Mouse (Mus musculus): Measurements from ENCODE around the gene 2610318N02Rik. TPM values are rescaled to one million over a fixed set of nuclear protein-coding genes. Genes with fewer than 3 reads are reported as not detected.

Gene 2610318N02Rik
- polyA plus RNA-seq (2015; fragmentation: Nextera tagmentation; extraction: Ambion mirVana), result 1.2 and 1.7 TPM in 2 replicates

DNA sequence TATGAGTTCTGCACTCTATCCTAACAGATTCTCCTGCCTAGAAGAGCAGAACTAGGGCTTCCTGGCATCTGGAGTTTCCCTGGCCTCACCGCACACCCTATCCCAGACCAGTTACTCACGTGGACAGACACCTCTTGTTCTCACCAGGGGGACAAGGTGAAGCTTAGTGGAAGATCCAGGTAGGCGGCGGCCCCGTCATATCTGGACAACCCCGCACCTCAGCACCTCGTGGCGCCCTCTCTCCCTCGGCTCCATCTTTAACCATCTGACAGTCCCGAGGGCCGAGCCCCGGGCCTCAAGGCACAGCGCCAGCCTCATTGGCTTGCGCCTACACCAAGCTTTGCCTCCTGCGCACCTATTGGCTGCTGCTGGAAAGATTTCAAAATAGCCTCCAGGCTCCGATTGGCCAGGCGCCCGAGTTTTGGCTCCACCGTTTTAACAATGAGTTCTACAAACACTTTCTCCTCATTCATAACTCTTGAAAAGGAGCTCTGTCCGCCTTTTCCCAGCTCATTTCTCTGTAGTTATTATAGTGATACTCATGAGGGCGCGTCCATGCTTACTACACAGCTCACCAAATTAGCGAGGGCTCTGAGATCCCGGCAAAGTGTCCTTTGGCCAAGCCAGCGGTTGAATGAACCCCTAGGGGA lies at the start of gene 2610318N02Rik:
2610318N02Rik (minus strand) TSS at position 297 of the 650 bp plus-strand sequence.

DNA sequence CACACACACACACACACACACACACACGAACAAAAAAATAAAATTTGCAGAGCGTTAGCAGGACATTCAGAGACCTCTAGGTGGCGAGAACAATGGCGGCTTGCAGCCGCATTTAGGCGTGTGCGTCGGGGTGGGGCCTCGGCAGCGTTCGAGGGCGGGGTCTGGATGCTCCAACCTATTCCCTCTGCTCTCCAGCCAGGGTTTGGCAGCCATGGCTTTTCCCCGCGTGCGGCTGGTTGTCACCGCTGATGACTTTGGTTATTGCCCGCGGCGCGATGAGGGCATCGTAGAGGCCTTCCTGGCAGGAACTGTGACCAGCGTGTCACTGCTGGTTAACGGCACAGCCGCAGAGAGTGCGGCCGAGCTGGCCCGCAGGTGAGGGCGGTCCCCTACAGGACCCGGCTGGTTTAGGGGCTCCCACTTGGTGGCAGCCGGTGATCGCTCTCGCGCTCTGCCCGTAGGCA lies 21.8 kb upstream of the 2610318N02Rik start, which contains the start of gene Ccdc116:
Ccdc116 (minus strand) TSS at position 458 of the 464 bp plus-strand sequence.

DNA sequence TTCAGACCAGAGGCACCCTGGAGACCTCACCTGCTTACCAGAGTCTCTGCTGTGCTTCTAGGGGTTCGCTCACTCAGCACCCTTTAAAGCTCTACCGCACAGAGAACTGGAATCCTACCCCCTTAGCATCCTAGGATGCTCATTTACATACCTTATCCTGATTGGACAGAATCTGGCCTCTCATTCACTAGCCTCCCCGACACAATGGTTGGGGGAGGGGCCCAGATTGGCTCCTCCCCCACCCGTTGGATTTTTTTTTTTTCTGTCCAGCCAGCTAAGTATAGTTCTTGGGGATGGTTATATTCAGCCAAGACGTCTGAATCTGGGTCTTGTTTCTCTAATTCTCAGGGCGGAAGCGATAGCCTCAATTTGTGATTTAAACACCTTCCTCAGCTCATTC lies 19.4 kb upstream of the 2610318N02Rik start, which contains the start of gene Ydjc:
Ydjc (plus strand) TSS at position 283 of the 400 bp plus-strand sequence.

DNA sequence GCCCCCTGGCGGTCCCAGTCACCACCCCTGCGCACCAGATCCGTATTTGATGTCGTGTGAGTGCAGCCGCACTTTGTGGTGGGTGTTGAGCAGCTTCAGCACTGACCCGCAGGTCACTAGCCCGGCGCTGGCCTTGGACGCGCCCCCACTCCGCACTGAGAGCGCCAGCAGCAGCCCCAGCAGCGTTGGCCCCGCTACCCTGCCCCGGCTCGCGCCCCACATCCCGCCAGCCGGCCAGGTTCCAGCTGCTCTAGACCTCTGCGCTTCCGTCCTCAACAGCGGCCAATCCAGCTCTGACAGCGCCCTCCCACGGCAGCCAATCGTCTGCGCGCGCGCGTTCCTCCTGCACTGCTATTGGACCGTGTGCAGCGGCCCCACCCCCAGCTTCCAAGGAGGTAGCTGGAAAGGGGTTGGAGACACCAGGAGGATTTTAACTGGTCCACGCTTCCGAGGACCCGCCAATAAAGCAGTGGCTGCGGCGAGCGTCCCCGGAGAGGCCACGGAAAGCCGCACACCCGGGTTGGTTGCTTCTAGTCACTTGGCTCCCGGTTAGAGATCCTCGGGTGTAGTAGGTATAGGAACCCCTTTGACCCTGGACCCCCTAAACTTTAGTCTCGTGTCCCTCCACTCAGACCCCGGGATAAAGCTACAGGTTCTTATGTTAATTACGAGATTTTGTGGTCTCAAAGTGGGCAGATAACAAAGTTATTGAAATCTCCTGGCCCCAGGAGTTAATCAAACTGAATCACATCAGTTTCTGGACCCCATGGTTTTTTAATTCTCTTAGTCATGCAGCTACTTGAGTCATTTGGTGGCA lies 7.3 kb upstream of the 2610318N02Rik start, which contains the start of gene Sdf2l1:
Sdf2l1 (minus strand) TSS at position 295 of the 817 bp plus-strand sequence.

DNA sequence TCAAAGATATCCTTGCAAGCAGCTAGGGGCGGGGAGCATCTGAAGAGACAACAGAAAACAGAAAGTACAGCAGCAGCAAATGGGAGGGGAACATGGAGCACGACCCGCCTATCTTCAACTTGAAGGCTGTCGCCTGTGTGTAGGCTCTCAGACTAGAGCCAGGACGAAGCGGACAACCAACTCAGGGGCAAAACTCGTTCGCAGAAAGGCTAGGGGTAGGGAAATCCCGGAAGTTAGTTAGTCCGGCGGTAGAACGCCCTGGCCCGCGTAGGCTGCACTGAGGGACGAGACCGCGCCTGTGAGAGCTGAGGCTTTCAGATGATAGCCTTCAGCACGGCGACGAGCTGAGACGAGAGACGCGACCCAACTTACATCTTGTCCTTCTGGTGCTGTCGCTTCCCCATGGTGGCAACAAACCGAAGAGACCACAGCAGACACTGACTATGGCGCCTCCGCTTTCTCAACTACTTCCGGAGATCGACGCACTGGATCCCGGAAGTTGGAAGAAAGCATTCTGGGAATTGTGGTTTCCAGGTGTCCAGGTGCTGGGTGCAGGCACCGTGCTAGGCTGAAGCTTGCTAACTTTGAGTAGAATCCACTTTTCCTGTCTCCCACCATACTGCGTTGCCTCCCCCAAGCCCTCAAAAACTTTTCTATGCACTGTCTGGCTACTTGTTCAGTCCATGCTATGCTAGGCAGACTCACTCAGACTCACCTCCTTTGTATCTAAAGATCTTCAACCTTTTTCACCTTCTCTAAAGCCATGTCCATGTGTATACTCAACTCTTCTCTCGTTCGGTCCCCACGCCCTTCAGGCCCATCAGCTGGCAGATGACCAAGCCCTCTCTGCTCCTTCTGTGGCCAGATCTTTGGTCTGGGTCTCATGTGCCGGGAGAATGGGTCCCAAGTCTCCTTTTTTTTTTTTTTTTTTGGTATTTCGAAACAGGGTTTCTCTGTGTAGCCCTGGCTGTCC lies 13.9 kb downstream of the 2610318N02Rik start, which contains the start of gene Ppil2:
Ppil2 (minus strand) TSS at position 487 of the 973 bp plus-strand sequence.

DNA sequence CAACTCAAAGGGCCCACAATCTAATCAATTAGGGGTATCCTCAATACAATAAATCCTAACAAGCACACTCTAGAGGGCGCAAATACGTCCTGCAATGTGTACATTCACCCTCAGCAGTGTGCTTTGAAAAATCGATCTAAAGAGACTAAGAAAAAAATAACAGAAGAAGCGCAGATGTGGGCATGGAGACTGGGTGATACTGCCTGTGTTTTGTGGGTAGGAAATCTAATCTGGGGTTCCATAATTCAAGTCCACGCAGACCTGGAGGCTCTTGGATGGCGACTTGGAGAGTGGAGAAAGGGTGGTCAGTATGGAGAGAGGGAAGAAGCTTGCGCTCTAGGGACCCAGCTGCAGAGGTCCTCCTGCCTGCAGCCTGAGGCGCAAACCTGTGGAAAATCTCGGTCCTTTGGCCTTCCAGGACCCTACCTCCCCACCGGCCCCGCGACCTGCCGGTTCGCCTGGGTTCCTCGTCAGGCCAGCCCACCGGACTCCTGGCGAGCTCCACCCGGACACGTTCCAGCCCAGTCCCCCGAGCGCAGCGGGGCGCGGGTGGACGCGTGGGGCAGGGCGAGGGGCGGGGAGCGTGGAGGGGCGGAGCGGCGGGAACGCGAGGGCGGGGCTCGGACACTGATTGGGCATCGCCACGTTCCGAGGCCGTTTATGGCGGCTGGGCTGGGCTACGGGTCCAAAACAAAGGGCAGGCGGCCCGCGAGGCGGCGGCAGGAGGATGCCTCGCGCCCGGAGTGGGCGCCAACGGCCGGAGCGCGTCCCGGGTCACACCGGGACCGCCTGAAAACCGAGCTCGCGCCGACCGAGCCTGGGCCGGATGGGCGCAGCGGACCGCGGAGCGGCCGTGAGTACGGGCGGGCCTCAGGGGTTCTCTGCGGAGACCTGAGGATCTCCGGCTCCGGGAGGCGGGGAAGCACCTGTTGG lies 55.2 kb downstream of the 2610318N02Rik start, which contains the start of gene Ypel1:
Ypel1 (plus strand) TSS at position 186 of the 933 bp plus-strand sequence.

MicroRNAs within 50 kb of the gene (microRNA counts, 519-probe panel; counts per million panel counts)
- 3,976 counts per million, percentile 80 among the panel's probes with 10 or more counts for microRNA mmu-miR-130b
- microRNA mmu-miR-301b, result 296 counts per million, percentile 58 among the panel's probes with 10 or more counts

Small RNA genes within 50 kb of the gene (microRNA-seq; reads per million reads assigned to microRNA genes)
- gene Mir130b (787 to 984 reads per million in 2 experiments), gene Mir301b (16.3 to 21.3 reads per million in 2 experiments)

Other genes with a start within 250 kb of the 2610318N02Rik start
- gene Ppm1f, start 228.7 kb downstream of the 2610318N02Rik start, polyA plus RNA-seq (2015; fragmentation: Nextera tagmentation; extraction: Ambion mirVana), result 10.4 and 10.7 TPM in 2 replicates
- gene Mapk1, start 141.8 kb downstream of the 2610318N02Rik start, polyA plus RNA-seq (2015; fragmentation: Nextera tagmentation; extraction: Ambion mirVana), result 91.6 and 99.3 TPM in 2 replicates
- gene Ypel1, start 55.5 kb downstream of the 2610318N02Rik start, polyA plus RNA-seq (2015; fragmentation: Nextera tagmentation; extraction: Ambion mirVana), result 5.3 and 7.5 TPM in 2 replicates
- gene Ppil2, start 13.9 kb downstream of the 2610318N02Rik start, polyA plus RNA-seq (2015; fragmentation: Nextera tagmentation; extraction: Ambion mirVana), result 51.8 and 53.1 TPM in 2 replicates
- gene Sdf2l1, start 7.2 kb upstream of the 2610318N02Rik start, polyA plus RNA-seq (2015; fragmentation: Nextera tagmentation; extraction: Ambion mirVana), result 5.9 and 9.9 TPM in 2 replicates
- gene Ydjc, start 19.5 kb upstream of the 2610318N02Rik start, polyA plus RNA-seq (2015; fragmentation: Nextera tagmentation; extraction: Ambion mirVana), result 0.59 and 1.2 TPM in 2 replicates
- 0.15 TPM in 2 replicates for gene Ccdc116, start 22.1 kb upstream of the 2610318N02Rik start, polyA plus RNA-seq (2015; fragmentation: Nextera tagmentation; extraction: Ambion mirVana)
- gene Ube2l3, start 77.5 kb upstream of the 2610318N02Rik start, polyA plus RNA-seq (2015; fragmentation: Nextera tagmentation; extraction: Ambion mirVana), result 207 and 232 TPM in 2 replicates
- gene Rimbp3, start 83.4 kb upstream of the 2610318N02Rik start, polyA plus RNA-seq (2015; fragmentation: Nextera tagmentation; extraction: Ambion mirVana), result 0.10 and 0.16 TPM in 2 replicates
- gene Hic2, start 108.4 kb upstream of the 2610318N02Rik start, polyA plus RNA-seq (2015; fragmentation: Nextera tagmentation; extraction: Ambion mirVana), result 1.1 and 1.2 TPM in 2 replicates
- gene Tmem191c, start 150.9 kb upstream of the 2610318N02Rik start, polyA plus RNA-seq (2015; fragmentation: Nextera tagmentation; extraction: Ambion mirVana), result 3.2 and 4.5 TPM in 2 replicates
- gene Serpind1, start 206.2 kb upstream of the 2610318N02Rik start, polyA plus RNA-seq (2015; fragmentation: Nextera tagmentation; extraction: Ambion mirVana), result 0.06 and 0.32 TPM in 2 replicates

Measured in skeletal muscle tissue, postnatal 0 days (tissue).